Mouse (Mus musculus): ENCODE results near the gene Yrdc. TPM values are rescaled to one million over a fixed set of nuclear protein-coding genes. Genes with fewer than 3 reads are reported as not detected.

Yrdc gene
- total RNA-seq (2022), result 10 to 100 TPM; 20.8 to 22.5 (median 22.0) TPM

DNA sequence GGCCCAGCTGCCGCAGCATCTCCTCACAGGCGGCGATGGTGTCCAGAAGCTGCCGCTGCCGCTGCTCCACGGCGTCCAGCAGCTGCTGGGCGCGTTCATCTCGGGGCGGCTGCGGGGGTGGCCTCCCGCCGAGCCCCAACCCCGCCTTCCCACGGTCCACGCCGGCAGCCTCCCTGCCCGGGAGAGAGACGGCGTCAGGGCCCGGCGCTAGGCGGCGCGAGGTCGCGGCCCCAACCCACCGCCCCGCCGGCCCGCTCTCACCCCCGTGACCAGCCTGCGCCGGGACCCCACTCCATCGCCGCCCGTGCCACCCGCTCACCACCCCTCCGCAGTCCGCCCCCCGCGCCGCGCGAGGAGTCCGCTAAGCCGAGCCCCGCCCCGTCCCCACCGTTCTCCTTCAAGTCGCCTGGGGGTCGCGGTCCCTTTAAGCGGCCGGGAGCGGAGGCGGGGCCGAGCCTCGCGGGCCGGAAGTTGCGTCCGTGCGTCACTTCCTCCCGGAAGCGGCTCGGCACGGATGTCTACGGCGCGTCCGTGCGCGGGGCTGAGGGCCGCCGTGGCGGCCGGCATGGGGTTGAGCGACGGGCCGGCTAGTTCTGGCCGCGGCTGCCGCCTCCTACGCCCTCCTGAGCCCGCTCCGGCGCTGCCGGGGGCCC is at the start of gene Yrdc:
TSS of gene Yrdc (plus strand) at position 419 of the 653 bp plus-strand sequence.
- DNase-seq (ENCODE audit: low spot score), result peak; percentile 92

- peak; percentile 82 for DNase-seq (ENCODE audit: low spot score)
Measured at GRCm38 (mm10) chr4:124801552-124802308, 48.7 kb upstream of the Yrdc start, which contains the start of gene Mtf1. Mtf1 (plus strand) TSS chr4:124802104.

DNA sequence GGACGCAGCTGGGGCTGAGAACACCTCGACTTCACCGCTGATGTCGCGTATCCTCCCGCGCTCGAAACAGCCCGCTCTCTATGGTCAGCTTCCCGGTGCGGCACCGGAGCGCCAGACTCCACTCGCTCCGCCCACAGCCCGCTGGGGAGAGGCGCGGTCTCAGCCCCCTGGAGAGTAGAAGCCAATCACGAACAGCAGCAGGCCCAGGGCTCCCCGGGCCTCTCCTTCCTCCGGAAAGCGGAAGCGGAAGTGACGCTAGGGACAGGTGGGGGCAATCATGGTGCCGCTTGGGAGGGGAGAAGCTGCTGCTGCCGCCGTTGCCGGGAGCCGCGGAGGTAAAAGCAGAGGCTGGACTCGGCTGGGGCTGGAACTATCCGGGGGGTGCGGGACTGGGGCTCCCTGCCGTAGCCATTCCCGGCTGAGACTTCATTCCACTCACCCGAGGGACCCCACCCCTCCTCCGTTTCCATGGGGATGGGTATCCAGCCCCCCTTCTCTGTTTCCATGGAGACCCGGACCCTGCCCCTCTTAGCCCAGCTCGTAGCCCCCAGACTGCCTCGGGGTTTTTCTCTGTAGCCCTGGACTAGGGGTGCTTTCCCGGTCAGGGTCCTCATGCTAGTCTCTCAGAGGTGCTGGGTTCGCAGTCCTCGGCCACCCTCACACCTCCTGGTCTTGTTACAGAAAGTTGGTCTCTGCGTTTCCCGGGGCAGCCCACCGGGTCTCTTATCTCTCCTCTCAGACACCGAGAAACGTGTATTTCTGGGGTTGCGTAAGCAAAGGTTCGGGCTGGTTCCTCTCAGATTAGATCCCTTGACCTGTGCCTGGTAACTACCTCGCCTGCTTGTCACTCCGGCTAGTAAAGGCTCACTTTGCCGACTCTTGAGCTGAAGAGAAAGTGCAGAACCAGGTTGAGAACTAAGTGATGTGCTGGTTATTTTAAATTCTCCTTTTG is 47.9 kb upstream of the Yrdc start:
- peak; percentile 97 for DNase-seq (ENCODE audit: low spot score)

- DNase-seq (ENCODE audit: low spot score), result no peak
Measured at GRCm38 (mm10) chr4:124803406-124803805, 47.1 kb upstream of the Yrdc start.

GRCm38 (mm10) chr4:124808511-124808910 is 42.0 kb upstream of the Yrdc start:
- peak; percentile 28 for DNase-seq (ENCODE audit: low spot score)

DNA sequence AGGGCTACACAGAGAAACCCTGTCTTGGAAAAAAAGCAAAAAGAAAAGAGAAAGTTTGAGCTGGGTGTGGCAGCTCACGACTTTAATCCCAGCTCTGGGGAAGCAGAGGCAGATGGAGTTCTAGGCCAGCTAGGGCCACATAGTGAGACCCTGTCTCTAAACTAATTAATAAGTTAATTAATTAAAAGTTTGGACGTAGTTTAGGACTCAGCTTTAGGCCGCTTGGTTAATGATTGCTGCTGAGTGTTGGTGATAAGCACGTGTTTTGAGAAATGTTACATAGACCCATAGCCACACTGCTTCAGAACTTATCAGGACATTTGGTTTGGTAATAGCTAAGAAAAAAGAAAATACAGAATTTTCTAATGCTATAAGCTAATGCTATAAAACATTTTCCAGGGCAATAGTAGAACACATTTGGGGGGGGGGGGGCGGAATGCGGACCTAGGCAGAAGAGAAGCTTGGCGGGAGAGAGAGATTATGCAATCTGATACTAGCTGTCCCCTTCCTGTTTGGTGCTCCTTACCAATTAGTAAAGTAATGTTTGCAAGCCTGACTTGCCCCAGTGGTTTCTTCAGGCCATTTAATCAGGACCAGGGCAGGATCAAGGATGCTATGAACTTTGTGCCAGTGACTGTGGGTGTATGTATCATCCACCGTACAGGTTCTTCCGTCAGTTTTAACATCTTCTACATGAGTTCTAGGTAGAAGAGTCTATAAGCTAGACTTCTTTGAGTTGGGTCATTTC is 41.2 kb upstream of the Yrdc start:
- DNase-seq (ENCODE audit: low spot score), result no peak

DNA sequence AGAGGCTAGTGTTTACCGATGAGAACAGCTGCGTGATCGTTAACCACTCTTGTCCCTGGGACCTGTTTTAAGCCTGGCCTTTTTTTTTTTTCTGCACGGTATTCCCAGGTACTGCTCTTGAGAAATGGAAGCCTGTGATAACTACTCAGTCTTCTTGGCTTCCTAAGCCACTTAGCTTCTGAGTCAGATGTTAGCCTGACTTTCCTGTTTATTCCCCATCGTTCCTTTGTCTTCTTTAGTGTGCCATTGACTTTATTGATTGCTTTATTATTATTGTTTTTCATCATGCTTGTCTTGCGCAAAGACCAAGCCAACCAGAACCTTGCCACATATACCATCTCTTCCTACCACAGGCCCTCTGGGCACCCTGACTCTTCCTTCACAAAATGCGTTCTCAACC is 40.4 kb upstream of the Yrdc start:
- no peak for DNase-seq (ENCODE audit: low spot score)

- no peak for DNase-seq (ENCODE audit: low spot score)
Measured at GRCm38 (mm10) chr4:124811347-124811975, 39.0 kb upstream of the Yrdc start.

- DNase-seq (ENCODE audit: low spot score), result peak; percentile 31
Measured at GRCm38 (mm10) chr4:124815901-124816300, 34.6 kb upstream of the Yrdc start.

- DNase-seq (ENCODE audit: low spot score), result peak; percentile 48
Measured at GRCm38 (mm10) chr4:124817803-124818202, 32.7 kb upstream of the Yrdc start.

DNA sequence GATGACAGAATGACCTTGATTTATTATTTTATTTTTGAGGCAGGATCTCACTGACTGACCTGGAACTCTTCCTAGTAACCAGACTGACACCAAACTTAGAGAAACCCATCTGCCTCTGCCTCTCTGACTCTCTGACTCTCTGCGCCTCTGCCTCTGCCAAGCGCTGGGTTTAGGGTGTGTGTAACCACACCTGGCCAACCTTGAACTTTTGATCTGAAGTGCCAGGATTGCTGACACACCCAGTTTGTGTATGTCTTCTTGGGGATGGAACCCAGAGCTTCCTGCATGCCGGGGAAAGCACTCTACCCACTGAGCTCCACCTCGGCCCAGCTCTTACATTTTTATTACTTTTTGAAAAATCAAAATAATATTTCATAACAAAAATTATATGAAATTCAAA is 31.6 kb upstream of the Yrdc start:
- DNase-seq (ENCODE audit: low spot score), result no peak

DNA sequence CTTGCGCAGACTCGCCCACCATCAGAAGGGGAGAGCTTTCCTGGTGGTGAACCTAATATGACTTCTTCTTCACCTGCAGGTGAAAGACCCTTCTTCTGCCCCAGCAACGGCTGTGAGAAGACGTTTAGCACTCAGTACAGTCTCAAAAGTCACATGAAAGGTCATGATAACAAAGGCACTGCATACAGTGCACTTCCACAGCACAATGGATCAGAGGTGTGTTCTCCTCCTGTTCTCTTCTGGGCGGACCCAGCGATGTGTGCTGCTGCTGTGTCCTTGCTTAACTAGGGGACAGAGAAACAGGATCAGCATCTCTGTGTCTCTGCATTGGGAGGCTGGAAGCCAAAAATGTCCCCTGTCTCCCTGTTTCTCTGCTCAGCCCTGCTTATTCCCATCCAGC is 25.5 kb upstream of the Yrdc start:
- no peak for DNase-seq (ENCODE audit: low spot score)

GRCm38 (mm10) chr4:124825371-124825965 is 25.0 kb upstream of the Yrdc start:
- no peak for DNase-seq (ENCODE audit: low spot score)

- no peak for DNase-seq (ENCODE audit: low spot score)
Measured at GRCm38 (mm10) chr4:124829671-124830070, 20.8 kb upstream of the Yrdc start.

DNA sequence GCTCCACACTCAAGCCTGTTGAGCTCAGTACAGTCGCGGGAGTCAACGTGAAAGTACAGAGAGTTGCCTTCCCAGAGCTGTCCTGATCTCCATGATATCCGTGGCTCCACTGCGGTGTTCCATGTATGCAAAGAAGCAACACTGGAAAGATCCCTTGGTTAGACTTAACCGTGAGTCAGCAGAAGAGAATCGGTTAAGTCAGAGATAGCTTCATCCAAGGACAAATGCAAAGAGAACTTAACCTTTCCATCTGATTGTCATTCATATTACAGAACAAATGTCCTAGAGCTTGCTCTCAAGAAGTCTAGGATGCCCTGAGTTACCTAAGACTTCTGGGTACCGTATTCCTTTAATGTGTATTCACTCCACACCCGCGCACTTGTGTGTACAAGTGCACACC is 17.7 kb upstream of the Yrdc start:
- DNase-seq (ENCODE audit: low spot score), result no peak

GRCm38 (mm10) chr4:124838035-124838700 is 12.3 kb upstream of the Yrdc start:
- DNase-seq (ENCODE audit: low spot score), result no peak

- DNase-seq (ENCODE audit: low spot score), result no peak
Measured at GRCm38 (mm10) chr4:124840998-124841397, 9.5 kb upstream of the Yrdc start.

- no peak for DNase-seq (ENCODE audit: low spot score)
Measured at GRCm38 (mm10) chr4:124843493-124843892, 7.0 kb upstream of the Yrdc start.

GRCm38 (mm10) chr4:124847573-124847972 is 2.9 kb upstream of the Yrdc start:
- DNase-seq (ENCODE audit: low spot score), result peak; percentile 74

Data from heart, adult 8-10 months (tissue).